Mouse (Mus musculus): ENCODE measurements at regions not wholly inside any gene's neighbourhood (a gene's known extent, or its start where the extent isn't known, plus 50 kb on each side); places are given as distances from the start of the nearest gene placed in this dataset.

GRCm38 (mm10) chr8:8876879-8877278 lies 186.6 kb upstream of the Arglu1 start:
- TF ChIP-seq USF1 (IDR thresholded peaks at IDR 0.05; ENCODE audit: low read depth) (no peak), POLR2AphosphoS2 (IDR thresholded peaks at IDR 0.05; ENCODE audit: insufficient read length, low read depth) (no peak), POLR2A (IDR thresholded peaks at IDR 0.05; ENCODE audit: insufficient read length, low read depth) (no peak), MAX (IDR thresholded peaks at IDR 0.05; ENCODE audit: low read depth) (no peak), E2F4 (IDR thresholded peaks at IDR 0.05; ENCODE audit: insufficient read depth) (no peak), MYOG (IDR thresholded peaks at IDR 0.05; ENCODE audit: control insufficient read depth in 1 of 3, insufficient read depth in 1 of 3, insufficient read length in 2 of 3, low read depth in 2 of 3) (no peak), MYOD1 (IDR thresholded peaks at IDR 0.05; ENCODE audit: control insufficient read depth in 1 of 3, insufficient read length in 2 of 3, low read depth in 2 of 3) (no peak)
